Mouse (Mus musculus): ENCODE results near the gene Ptbp2. TPM values are rescaled to one million over a fixed set of nuclear protein-coding genes. Genes with fewer than 3 reads are reported as not detected.

Gene Ptbp2
- polyA plus RNA-seq, 1 experiment from 2014 or later: 316 TPM

- H3K4me1 ChIP-seq (ENCODE audit: control insufficient read depth, insufficient read depth, low read length): no peaks in the 10 kb centered on the region
- no peak overlapping the region for H3K27ac ChIP-seq (ENCODE audit: low read depth, low read length)
- no peak overlapping the region for H3K9ac ChIP-seq (replicated peaks; ENCODE audit: low read depth, low read length)
- WGBS: 55% methylated on average over 1 of the region's 1 CpGs
- H3K4me2 ChIP-seq (ENCODE audit: low read depth, low read length): no peak overlapping the region
- H3K27me3 ChIP-seq (ENCODE audit: control insufficient read depth, insufficient read depth, low read length): no peaks in the 10 kb centered on the region
- H3K9me3 ChIP-seq (ENCODE audit: control insufficient read depth, low read length): no peaks in the 10 kb centered on the region
- peaks cover 6% of the 10 kb centered on the region; the same call in 1 of the 2 replicates for H3K36me3 ChIP-seq (ENCODE audit: control insufficient read depth, insufficient read depth, low read length)
- ATAC-seq (ENCODE audit: low read depth): no peak
- H3K4me3 ChIP-seq (ENCODE audit: low read depth, low read length): no peak overlapping the region
Measured at GRCm38 (mm10) chr3:119745801-119746200, 38.5 kb downstream of the Ptbp2 start.

- Histone ChIP-seq H3K36me3 (ENCODE audit: control insufficient read depth, insufficient read depth, low read length) (peaks cover 3% of the 10 kb centered on the region; the same call in 1 of the 2 replicates), H3K27me3 (ENCODE audit: control insufficient read depth, insufficient read depth, low read length) (no peaks in the 10 kb centered on the region), H3K4me3 (ENCODE audit: low read depth, low read length) (no peak overlapping the region), H3K9ac (replicated peaks; ENCODE audit: low read depth, low read length) (no peak overlapping the region), H3K4me2 (ENCODE audit: low read depth, low read length) (no peak overlapping the region), H3K9me3 (ENCODE audit: control insufficient read depth, low read length) (no peaks in the 10 kb centered on the region), H3K27ac (ENCODE audit: low read depth, low read length) (no peak overlapping the region), H3K4me1 (ENCODE audit: control insufficient read depth, insufficient read depth, low read length) (peaks cover 3% of the 10 kb centered on the region; the same call in 1 of the 2 replicates)
- ATAC-seq (ENCODE audit: low read depth): no peak
- 89% methylated on average over 2 of the region's 2 CpGs for WGBS
Measured at GRCm38 (mm10) chr3:119729863-119730262, 54.4 kb downstream of the Ptbp2 start.

GRCm38 (mm10) chr3:119712066-119712465 is 72.2 kb downstream of the Ptbp2 start:
- Histone ChIP-seq H3K9me3 (ENCODE audit: control insufficient read depth, low read length) (no peaks in the 10 kb centered on the region), H3K27me3 (ENCODE audit: control insufficient read depth, insufficient read depth, low read length) (no peaks in the 10 kb centered on the region), H3K4me1 (ENCODE audit: control insufficient read depth, insufficient read depth, low read length) (no peaks in the 10 kb centered on the region), H3K4me3 (ENCODE audit: low read depth, low read length) (no peak overlapping the region), H3K4me2 (ENCODE audit: low read depth, low read length) (no peak overlapping the region), H3K9ac (replicated peaks; ENCODE audit: low read depth, low read length) (no peak overlapping the region), H3K36me3 (ENCODE audit: control insufficient read depth, insufficient read depth, low read length) (no peaks in the 10 kb centered on the region), H3K27ac (ENCODE audit: low read depth, low read length) (no peak overlapping the region)
- no peak for ATAC-seq (ENCODE audit: low read depth)
- WGBS: 96% methylated on average over 5 of the region's 5 CpGs

- Histone ChIP-seq H3K27ac (ENCODE audit: low read depth, low read length) (no peak overlapping the region), H3K4me3 (ENCODE audit: low read depth, low read length) (no peak overlapping the region), H3K4me2 (ENCODE audit: low read depth, low read length) (no peak overlapping the region), H3K9me3 (ENCODE audit: control insufficient read depth, low read length) (no peaks in the 10 kb centered on the region), H3K27me3 (ENCODE audit: control insufficient read depth, insufficient read depth, low read length) (no peaks in the 10 kb centered on the region), H3K4me1 (ENCODE audit: control insufficient read depth, insufficient read depth, low read length) (no peaks in the 10 kb centered on the region), H3K36me3 (ENCODE audit: control insufficient read depth, insufficient read depth, low read length) (no peaks in the 10 kb centered on the region), H3K9ac (replicated peaks; ENCODE audit: low read depth, low read length) (no peak overlapping the region)
- 98% methylated on average over 3 of the region's 3 CpGs for WGBS
- no peak for ATAC-seq (ENCODE audit: low read depth)
Measured at GRCm38 (mm10) chr3:119711503-119711902, 72.8 kb downstream of the Ptbp2 start.

GRCm38 (mm10) chr3:119701467-119701866 is 82.8 kb downstream of the Ptbp2 start:
- Histone ChIP-seq H3K9me3 (ENCODE audit: control insufficient read depth, low read length) (no peaks in the 10 kb centered on the region), H3K4me3 (ENCODE audit: low read depth, low read length) (no peak overlapping the region), H3K27ac (ENCODE audit: low read depth, low read length) (no peak overlapping the region), H3K9ac (replicated peaks; ENCODE audit: low read depth, low read length) (no peak overlapping the region), H3K27me3 (ENCODE audit: control insufficient read depth, insufficient read depth, low read length) (no peaks in the 10 kb centered on the region), H3K4me2 (ENCODE audit: low read depth, low read length) (no peak overlapping the region), H3K4me1 (ENCODE audit: control insufficient read depth, insufficient read depth, low read length) (no peaks in the 10 kb centered on the region), H3K36me3 (ENCODE audit: control insufficient read depth, insufficient read depth, low read length) (no peaks in the 10 kb centered on the region)
- no peak for ATAC-seq (ENCODE audit: low read depth)
- WGBS: 65% methylated on average over 3 of the region's 3 CpGs

- Histone ChIP-seq H3K27ac (ENCODE audit: low read depth, low read length) (no peak overlapping the region), H3K4me2 (ENCODE audit: low read depth, low read length) (no peak overlapping the region), H3K27me3 (ENCODE audit: control insufficient read depth, insufficient read depth, low read length) (no peaks in the 10 kb centered on the region), H3K36me3 (ENCODE audit: control insufficient read depth, insufficient read depth, low read length) (no peaks in the 10 kb centered on the region), H3K4me1 (ENCODE audit: control insufficient read depth, insufficient read depth, low read length) (no peaks in the 10 kb centered on the region), H3K9me3 (ENCODE audit: control insufficient read depth, low read length) (no peaks in the 10 kb centered on the region), H3K4me3 (ENCODE audit: low read depth, low read length) (no peak overlapping the region), H3K9ac (replicated peaks; ENCODE audit: low read depth, low read length) (no peak overlapping the region)
- WGBS: 61% methylated on average over 6 of the region's 6 CpGs
- ATAC-seq (ENCODE audit: low read depth): no peak
Measured at GRCm38 (mm10) chr3:119684741-119685140, 99.5 kb downstream of the Ptbp2 start.

Small RNAs within 50 kb of the gene (microRNA-seq; reads per million reads assigned to microRNA genes)
- not detected for gene Gm24744

Data from neural tube, embryonic 14.5 days (tissue).